Mouse (Mus musculus) brain, embryonic 14.5 days (tissue): ENCODE results near the gene Tmem223. TPM values are rescaled to one million over a fixed set of nuclear protein-coding genes. Genes with fewer than 3 reads are reported as not detected.

Experiments used
- DNase-seq: peaks from one replicate; pipeline ENCODE4 v3.0.0-alpha.2; 2011; ENCODE audit warnings: low read depth
- CTCF ChIP-seq: fragments of 200-500 bp; IDR thresholded peaks from 2 replicates; pipeline ENCODE4 v1.5.1; 2012; ENCODE audit warnings: inconsistent platforms, mild to moderate bottlenecking, moderate library complexity, borderline replicate concordance; ENCODE audit not compliant: insufficient read depth, insufficient read length; ENCODE audit errors: extremely low read depth
- POLR2A ChIP-seq: fragments of 200-500 bp; IDR thresholded peaks from 2 replicates; pipeline ENCODE4 v1.6.1; 2012; ENCODE audit warnings: mild to moderate bottlenecking, inconsistent platforms, borderline replicate concordance; ENCODE audit not compliant: poor library complexity, insufficient read depth, insufficient read length, severe bottlenecking; ENCODE audit errors: extremely low read depth
- polyA plus RNA-seq: library from polyadenylated mRNA; depleted of rRNA; stranded (reverse); fragments of >200 nt; gene quantifications from 2 replicates; pipeline ENCODE4 v1.2.3, GENCODE M21; 2012

Gene Tmem223
- polyA plus RNA-seq, 1 experiment: 224 TPM

DNA sequence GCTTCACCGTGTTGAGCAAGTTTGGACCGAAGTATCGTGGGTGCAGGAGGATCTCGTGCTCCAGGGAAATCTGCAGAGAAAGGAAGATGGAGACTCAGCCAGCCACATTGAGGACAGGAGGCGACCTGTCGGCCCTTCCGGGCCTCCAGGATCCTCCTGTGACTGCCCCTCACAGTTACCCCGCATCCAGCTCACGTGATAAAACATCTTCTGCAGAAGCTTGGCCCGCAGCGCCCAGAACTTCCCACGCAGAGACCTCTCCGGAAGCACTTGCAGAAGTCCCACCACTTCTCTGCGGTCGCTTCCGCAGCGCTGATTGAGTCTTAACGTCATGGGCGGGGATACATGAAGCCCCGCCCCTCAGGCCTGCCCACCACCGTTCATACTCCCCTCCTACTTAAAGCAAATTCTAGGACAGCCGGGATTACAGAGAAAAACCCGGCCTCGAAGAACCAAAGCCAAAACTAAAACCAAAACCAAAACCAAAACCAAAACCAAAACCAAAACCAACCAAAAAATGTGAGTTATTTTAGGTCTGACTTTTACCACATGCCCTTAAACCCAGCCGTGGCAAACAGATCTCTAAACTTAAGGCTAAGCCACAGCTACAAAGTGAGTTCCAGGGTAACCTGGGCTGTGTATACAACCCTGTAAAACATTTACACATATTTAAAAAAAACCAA is 27.6 kb downstream of the Tmem223 start, which contains the start of gene Polr2g:
Gene Polr2g (minus strand): TSS at position 314 of the 683 bp plus-strand sequence.
- DNase-seq: peak; percentile 97
- TF ChIP-seq POLR2A: peak; percentile 30; the same call in 1 of the 2 replicates
- TF ChIP-seq CTCF: no peak

DNA sequence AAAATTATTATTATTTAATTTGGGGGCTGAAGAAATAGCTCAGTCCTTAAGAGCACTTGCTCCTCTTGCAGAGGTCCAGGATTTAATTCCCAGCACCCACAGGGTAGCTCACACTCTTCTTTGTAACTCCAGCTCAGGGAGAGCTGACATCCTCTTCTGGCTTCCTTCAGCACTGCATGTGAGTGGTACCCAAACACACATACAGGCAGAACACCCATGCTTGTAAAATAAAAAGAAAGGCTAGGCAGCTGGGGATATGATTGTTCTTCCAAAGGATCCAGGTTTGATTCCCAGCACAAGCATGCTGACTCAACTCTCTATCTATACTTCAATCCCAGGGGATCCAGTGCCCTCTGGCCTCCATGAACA is 28.1 kb downstream of the Tmem223 start:
- no peak for DNase-seq
- no peak for TF ChIP-seq CTCF
- TF ChIP-seq POLR2A: no peak

DNA sequence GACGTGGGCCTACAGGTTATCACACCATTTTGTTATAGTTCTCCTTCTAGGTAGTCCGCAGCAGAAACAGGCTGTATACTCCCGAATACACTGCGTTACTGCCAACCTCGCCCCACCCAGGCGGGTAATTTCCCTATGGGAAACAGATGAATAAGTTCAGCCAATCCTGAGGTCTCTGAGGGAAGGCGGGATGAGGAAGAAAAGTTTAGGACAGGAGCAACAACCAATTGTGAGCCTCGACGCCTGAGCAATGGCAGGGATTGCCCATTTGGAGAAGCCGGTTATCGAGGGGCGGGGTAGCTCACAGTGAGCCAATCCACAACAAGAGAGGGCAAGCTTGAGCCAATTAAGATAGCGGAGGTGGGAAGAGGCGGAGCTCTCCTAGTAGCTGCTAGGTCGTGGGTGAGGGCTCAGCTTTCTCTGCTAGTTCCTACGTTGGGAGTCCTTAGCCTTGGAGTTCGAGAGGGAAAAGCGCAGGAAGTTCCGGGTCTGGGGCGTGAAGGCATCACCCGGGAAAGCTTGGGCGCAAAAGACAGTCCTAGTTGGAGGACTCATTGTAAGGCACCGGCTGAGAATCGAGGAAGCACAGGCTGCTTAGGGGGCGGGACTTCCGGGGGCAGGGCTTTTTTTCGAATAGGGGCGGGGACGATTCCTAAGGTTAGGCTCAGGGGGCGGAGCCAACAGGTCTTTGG is 31.5 kb downstream of the Tmem223 start, which contains the start of gene Zbtb3:
Gene Zbtb3 (plus strand): TSS at position 426 of the 692 bp plus-strand sequence.
- TF ChIP-seq POLR2A (peak; percentile 21; the same call in 1 of the 2 replicates), CTCF (no peak)

DNA sequence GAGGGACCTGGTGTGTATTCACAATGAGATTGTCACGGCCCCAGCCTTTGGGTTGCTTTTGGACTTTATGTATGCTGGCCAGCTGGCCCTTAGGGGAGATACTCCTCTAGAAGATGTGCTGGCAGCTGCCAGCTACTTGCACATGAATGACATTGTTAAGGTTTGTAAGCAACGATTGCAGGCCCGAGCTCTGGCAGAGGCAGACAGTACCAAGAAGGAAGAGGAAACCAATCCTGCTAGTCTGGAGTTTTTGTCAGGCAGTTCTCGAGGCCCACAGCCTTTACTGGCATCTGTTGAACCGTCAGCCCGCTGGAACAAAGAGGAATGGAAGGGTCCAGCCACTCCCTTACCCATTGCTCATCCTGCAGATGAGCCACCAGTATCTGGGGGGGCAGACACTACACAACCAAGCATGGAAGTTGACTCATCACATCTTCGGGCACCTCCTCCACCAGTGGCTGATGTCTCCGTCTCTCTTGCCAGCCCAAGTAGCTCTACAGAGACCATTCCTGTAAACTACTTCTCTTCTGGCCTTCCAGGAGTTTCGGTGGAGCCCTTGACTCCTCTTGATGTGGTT is 32.5 kb downstream of the Tmem223 start:
- DNase-seq: no peak
- TF ChIP-seq POLR2A: no peak
- no peak for TF ChIP-seq CTCF

More for the DNA sequence above, 31.5 kb downstream of the Tmem223 start, which contains the start of gene Zbtb3:
- peak; percentile 100 for DNase-seq

DNA sequence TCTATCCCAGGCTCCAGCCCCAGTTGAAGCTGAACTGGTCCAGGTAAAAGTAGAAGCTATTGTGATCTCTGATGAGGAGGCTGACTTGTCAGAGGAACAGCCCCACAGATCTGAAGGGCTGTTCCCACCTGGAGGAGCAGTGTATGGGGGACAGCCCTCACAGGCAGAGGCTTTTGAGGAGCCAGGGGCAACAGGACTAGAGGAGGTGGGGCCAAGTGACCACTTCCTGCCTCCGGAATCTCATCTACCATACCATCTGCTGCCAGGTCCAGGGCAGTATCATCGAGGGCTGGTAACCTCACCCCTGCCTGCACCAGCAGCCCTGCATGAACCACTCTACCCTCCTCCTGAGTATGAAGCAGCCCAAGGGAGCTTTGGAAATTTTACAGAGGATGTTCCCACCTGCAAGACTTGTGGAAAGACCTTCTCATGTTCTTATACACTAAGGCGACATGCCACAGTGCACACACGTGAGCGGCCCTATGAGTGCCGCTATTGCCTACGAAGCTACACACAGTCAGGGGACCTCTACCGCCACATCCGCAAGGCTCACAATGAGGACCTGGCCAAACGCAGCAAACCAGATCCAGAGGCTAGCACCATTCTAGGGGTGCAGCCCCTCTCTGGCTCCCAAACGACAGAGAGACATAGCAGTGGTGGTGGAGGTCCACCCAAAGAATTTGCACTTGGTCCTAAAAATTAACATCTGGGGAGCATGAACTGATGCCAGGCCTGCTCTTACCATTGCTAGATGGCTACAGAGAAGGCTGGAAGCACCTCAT is 33.3 kb downstream of the Tmem223 start:
- TF ChIP-seq CTCF (no peak), POLR2A (no peak)
- no peak for DNase-seq

DNA sequence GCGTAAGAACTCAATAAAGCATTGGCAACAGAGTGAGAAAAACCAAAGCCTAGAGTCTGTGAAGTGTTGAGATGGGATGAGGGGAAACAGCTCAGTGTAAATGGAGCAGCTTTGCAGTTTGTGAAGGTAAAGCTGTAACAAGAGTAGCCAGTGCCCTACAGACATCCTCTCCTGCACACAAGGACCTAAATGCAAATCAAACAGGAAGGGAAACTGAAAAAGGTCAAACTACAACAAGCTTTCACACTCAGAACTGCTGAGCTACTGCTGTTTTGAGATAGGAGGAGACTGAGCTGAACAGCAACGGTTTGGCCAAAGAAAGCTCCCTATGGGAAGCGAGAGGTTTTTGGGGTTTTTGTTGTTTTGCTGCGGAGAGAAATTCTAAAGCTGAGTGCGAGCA is 36.0 kb downstream of the Tmem223 start:
- TF ChIP-seq POLR2A (no peak), CTCF (no peak)
- no peak for DNase-seq

DNA sequence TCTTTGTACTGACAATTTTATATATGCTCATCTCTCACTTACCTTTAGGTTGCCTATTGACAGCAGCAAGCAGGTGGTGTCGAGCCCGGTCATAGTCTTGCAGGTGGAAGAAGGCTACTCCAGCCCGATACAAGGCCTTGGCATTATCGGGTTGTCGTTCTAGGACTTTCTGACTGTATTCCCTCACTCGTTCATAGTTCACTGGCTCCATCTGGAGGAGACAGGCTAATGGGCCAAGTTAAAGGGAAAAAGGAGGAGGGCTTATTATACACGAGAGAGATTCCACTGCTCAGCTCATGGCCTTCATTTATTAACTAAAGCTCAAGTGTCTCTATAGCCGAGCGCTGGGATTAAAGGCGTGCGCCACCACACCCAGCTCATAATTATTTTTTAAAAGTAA is 45.0 kb downstream of the Tmem223 start:
- TF ChIP-seq POLR2A (no peak), CTCF (no peak)

DNA sequence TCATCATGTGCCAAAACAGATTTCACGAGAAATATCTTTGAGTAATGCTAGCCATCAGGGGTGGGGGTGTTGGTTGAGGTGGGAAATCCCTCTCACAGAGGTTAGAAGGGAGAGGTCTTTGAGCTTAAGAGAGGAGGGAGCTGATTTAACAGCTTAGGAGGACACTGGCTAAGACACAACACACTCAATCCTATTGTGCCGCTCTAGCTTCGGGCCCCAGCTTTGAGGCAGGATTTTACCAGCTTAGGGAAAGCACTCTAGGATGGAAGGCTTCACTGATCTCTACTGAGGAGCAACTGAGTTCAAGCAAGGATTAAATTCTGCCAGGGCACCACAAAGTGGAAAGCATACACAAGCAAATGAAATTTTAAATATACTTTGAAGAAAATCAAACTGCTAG is 46.2 kb downstream of the Tmem223 start:
- no peak for DNase-seq
- TF ChIP-seq POLR2A: no peak
- TF ChIP-seq CTCF: no peak

More for the DNA sequence above, 45.0 kb downstream of the Tmem223 start:
- DNase-seq: peak; percentile 33

DNA sequence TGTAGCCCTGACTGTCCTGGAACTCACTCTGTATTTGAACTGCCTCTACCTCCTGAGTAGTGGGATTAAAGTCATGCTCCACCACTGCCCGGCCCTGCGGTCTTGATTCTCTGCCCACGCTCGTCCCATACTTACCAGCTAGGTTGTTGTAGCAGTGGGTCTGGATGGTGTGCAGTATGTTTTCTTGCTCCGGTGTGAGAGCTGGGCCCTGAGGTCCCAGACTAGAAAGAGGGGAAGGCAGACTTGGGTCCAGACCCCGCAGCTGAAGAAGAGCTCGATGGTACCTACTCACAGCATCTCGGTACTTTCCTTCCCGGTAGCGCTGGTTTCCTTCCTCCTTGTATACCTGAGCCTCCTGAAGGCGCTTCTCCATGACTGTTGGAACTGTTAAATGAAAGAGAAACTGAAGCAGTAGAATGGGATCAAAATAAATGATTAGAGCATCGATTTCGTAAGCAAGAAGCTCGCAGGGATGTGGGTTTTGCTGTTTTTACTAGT is 47.6 kb downstream of the Tmem223 start:
- no peak for DNase-seq
- TF ChIP-seq POLR2A: no peak
- no peak for TF ChIP-seq CTCF

DNA sequence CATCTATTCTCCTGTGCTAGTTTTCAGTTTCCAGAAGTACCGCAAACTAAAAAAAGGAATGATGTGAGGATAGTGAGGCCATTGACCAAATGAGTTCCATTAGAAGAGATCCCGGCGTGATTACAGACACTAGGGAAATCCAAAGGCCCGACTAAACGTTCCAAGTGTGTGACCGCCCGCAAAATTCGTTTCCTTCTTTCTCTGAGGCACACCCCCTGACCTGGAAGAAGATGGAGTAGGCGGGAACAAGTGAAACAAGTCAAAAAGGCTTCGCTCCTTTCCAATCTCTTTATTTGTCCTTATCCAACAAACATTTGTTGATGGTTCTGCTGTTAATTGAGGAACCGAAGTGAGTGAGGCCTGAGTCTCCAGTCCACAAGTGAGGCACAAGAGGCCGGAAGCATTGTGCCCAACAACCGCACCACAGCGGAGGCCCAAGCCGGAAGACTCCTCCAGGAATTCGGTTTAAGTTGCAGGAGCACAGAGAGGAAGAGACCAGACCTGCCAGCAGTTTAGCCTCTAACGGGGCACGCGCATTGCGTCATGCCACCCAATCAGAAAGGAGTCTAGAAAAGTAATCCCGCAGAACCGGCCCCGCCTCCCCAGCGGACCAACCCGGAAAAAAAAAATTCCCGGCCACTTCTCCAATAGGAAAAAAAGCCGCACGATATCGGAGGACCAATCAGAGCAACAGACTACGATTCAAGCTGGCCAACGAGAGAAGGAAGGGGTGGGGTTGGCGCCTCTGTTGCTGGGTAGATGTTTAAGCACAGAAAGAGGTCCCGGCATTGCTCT is 48.2 kb downstream of the Tmem223 start, which contains the start of gene Ttc9c:
Gene Ttc9c (minus strand): TSS at position 533 of the 795 bp plus-strand sequence.
- DNase-seq: peak; percentile 100
- TF ChIP-seq CTCF (no peak), POLR2A (peak; percentile 65; the same call in 1 of the 2 replicates)
